Mouse (Mus musculus) spleen, adult 2 months (tissue): ENCODE results near the gene Pkdcc. TPM values are rescaled to one million over a fixed set of nuclear protein-coding genes. Genes with fewer than 3 reads are reported as not detected.

ENCODE experiments used
- DNase-seq, 2 experiments: peaks; one replicate each; pipeline versions ENCODE4 v3.0.0 to v3.0.0-alpha.2; 2012 to 2021; ENCODE audit warnings: low spot score in 2 of 2, low read depth in 1 of 2
- H3K27ac ChIP-seq: fragments of 200-500 bp; 2 replicates; pipeline ENCODE4 v1.5.1; 2012; ENCODE audit warnings: low read length, inconsistent platforms; ENCODE audit not compliant: insufficient read depth
- H3K27me3 ChIP-seq: fragments of 200-500 bp; 2 replicates; pipeline ENCODE4 v1.6.1; 2012; ENCODE audit warnings: mild to moderate bottlenecking, moderate library complexity, low read length, inconsistent platforms; ENCODE audit not compliant: control insufficient read depth, insufficient read depth
- H3K36me3 ChIP-seq: fragments of 200-500 bp; 2 replicates; pipeline ENCODE4 v1.6.1; 2012; ENCODE audit warnings: mild to moderate bottlenecking, low read length, inconsistent platforms; ENCODE audit not compliant: control insufficient read depth, insufficient read depth
- H3K4me1 ChIP-seq: fragments of 200-500 bp; 2 replicates; pipeline ENCODE4 v1.6.1; 2011; ENCODE audit warnings: inconsistent platforms; ENCODE audit not compliant: control insufficient read depth, insufficient read depth, insufficient read length
- H3K4me3 ChIP-seq: fragments of 200-500 bp; 2 replicates; pipeline ENCODE4 v1.5.1; 2011; ENCODE audit warnings: mild to moderate bottlenecking, inconsistent platforms; ENCODE audit not compliant: insufficient read depth, insufficient read length; ENCODE audit errors: extremely low read depth
- CTCF ChIP-seq: fragments of 200-500 bp; IDR thresholded peaks from 2 replicates; pipeline ENCODE4 v1.5.1; 2011; ENCODE audit warnings: mild to moderate bottlenecking, inconsistent platforms; ENCODE audit not compliant: insufficient read depth, insufficient read length, insufficient replicate concordance; ENCODE audit errors: extremely low read depth
- POLR2A ChIP-seq: fragments of 200-500 bp; IDR thresholded peaks from 2 replicates; pipeline ENCODE4 v1.6.1; 2011; ENCODE audit warnings: low read depth, low read length, inconsistent platforms
- WGBS: fragments of 180-500 bp; shearing (Covaris S2); methylation state at CpG from one replicate; pipeline ENCODE4 v1.1.7; 2018; 5-methylcytosine and 5-hydroxymethylcytosine counted together
- polyA plus RNA-seq: library from polyadenylated mRNA; depleted of rRNA; stranded (reverse); fragments of >200 nt; gene quantifications from 2 replicates; pipeline ENCODE4 v1.2.3, GENCODE M21; 2012

Pkdcc gene
- polyA plus RNA-seq, 1 experiment: 41.0 TPM

- no peak for DNase-seq
- TF ChIP-seq CTCF (no peak), POLR2A (no peak)
- Histone ChIP-seq H3K4me1 (no peaks in the 10 kb centered on the region), H3K27ac (no peak overlapping the region), H3K36me3 (no peaks in the 10 kb centered on the region), H3K4me3 (no peak overlapping the region), H3K27me3 (no peaks in the 10 kb centered on the region)
- WGBS: 81% methylated on average over 8 of the region's 8 CpGs
These were observed 11.4 kb downstream of the Pkdcc start for GRCm38 (mm10) chr17:83226395-83226986.

DNA sequence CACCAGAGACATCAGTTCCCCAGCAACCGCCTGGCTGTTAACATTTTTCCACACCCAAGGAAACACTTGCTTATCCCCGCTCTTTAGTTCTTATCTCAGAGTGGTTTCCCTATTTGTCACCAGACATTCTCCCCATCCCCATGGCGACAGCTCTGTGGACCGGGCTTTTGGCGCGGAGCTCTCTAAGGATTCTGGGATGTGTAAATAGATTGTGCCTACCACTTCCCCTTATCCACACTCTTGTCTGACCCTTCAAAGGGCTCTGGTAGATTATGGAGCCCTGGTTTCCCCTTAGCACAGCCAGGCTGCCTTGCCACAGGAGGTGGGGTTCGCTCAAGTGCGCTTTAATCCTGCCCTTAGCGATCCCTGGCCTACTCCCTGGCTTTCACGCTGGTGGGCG, 16.3 kb downstream of the Pkdcc start:
- Histone ChIP-seq H3K4me1 (no peaks in the 10 kb centered on the region), H3K36me3 (no peaks in the 10 kb centered on the region), H3K27ac (no peak overlapping the region), H3K27me3 (no peaks in the 10 kb centered on the region), H3K4me3 (no peak overlapping the region)
- WGBS: 88% methylated on average over 11 of the region's 11 CpGs
- TF ChIP-seq CTCF (no peak), POLR2A (no peak)
- DNase-seq: no peak

- H3K27me3 ChIP-seq: no peaks in the 10 kb centered on the region
- whole genome bisulfite sequencing: 85% methylated on average over 10 of the region's 10 CpGs
- TF ChIP-seq POLR2A (no peak), CTCF (no peak)
- no peak overlapping the region for H3K27ac ChIP-seq
- H3K4me3 ChIP-seq: no peak overlapping the region
- H3K4me1 ChIP-seq: no peaks in the 10 kb centered on the region
- H3K36me3 ChIP-seq: no peaks in the 10 kb centered on the region
- DNase-seq: no peak
These were observed 20.1 kb downstream of the Pkdcc start for GRCm38 (mm10) chr17:83235227-83235626.

- no peak overlapping the region for H3K27ac ChIP-seq
- H3K27me3 ChIP-seq: no peaks in the 10 kb centered on the region
- no peaks in the 10 kb centered on the region for H3K4me1 ChIP-seq
- no peak for DNase-seq
- H3K4me3 ChIP-seq: no peak overlapping the region
- TF ChIP-seq POLR2A (no peak), CTCF (no peak)
- H3K36me3 ChIP-seq: no peaks in the 10 kb centered on the region
- 75% methylated on average over 8 of the region's 8 CpGs for WGBS
These were observed 21.1 kb downstream of the Pkdcc start for GRCm38 (mm10) chr17:83236202-83236601.

- TF ChIP-seq CTCF: no peak
- no peak for TF ChIP-seq POLR2A
- DNase-seq: no peak
- Histone ChIP-seq H3K4me3 (no peak overlapping the region), H3K36me3 (no peaks in the 10 kb centered on the region), H3K4me1 (no peaks in the 10 kb centered on the region), H3K27me3 (no peaks in the 10 kb centered on the region), H3K27ac (no peak overlapping the region)
- 81% methylated on average over 16 of the region's 16 CpGs for WGBS
These were observed 23.3 kb downstream of the Pkdcc start for GRCm38 (mm10) chr17:83238123-83239058.

DNA sequence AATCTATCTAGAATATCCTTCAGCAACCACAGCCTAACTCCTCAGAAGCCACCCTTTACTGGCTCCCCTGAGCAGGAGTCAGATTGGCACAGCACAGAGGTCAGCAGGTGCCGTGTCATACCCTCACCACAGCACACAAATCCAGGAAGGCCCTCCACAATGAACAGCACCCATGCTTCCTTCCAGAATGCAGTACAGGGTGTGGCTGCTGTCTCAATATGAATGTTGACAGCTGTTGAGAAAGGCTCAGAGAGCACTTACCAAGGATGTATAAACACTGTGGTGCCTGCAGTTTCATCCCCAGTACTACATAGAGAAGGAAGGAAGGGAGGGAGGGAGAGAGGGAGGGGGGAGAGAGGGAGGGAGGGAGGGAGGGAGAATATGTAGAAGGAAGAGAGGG, 29.4 kb downstream of the Pkdcc start:
- TF ChIP-seq CTCF (no peak), POLR2A (no peak)
- Histone ChIP-seq H3K27ac (no peak overlapping the region), H3K36me3 (no peaks in the 10 kb centered on the region), H3K4me3 (no peak overlapping the region), H3K4me1 (no peaks in the 10 kb centered on the region), H3K27me3 (no peaks in the 10 kb centered on the region)
- DNase-seq: no peak
- 19% methylated on average over 1 of the region's 1 CpGs for WGBS

- no peaks in the 10 kb centered on the region for H3K4me1 ChIP-seq
- no peak for TF ChIP-seq CTCF
- no peak for TF ChIP-seq POLR2A
- WGBS: 61% methylated on average over 3 of the region's 3 CpGs
- H3K36me3 ChIP-seq: no peaks in the 10 kb centered on the region
- H3K27ac ChIP-seq: no peak overlapping the region
- H3K4me3 ChIP-seq: no peak overlapping the region
- H3K27me3 ChIP-seq: no peaks in the 10 kb centered on the region
- no peak for DNase-seq
These were observed 30.4 kb downstream of the Pkdcc start for GRCm38 (mm10) chr17:83245460-83245859.
